Mouse (Mus musculus) spleen, postnatal 36 days (tissue): ENCODE measurements around the gene Qdpr.
"Not testable (repeated sequence)": the region's sequence is repeated elsewhere in the genome, so short reads cannot be mapped to it uniquely, and the experiment has no call there.

Source experiments
- DNase-seq, 2 experiments: peaks; one replicate each; pipeline ENCODE4 v3.0.0; 2022; ENCODE audit warnings: low spot score in 2 of 2, mixed read lengths in 1 of 2

The Qdpr gene

DNA sequence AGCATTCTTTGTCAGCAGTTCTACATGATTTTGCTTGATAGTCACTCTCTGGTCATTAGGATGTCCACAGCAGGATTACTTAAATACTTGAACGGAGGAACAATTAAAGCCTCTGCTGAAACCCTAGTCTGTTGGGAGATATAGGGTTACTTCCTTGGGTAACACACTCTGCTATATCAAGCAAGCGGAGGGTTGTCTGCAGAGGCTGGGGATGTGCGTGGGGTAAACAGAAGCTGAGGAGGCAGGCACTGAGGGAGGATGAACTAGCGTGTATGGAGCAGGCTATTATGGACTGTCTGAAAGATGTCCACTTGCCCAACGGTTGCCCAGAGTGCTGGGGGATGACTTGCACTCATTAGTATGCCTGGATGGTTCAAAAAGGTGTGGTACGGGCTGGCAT, 3.4 kb upstream of the Qdpr start, which contains the start of gene Clrn2:
Clrn2 (plus strand) TSS at position 301 of the 400 bp plus-strand sequence.
- DNase-seq = no peak

DNA sequence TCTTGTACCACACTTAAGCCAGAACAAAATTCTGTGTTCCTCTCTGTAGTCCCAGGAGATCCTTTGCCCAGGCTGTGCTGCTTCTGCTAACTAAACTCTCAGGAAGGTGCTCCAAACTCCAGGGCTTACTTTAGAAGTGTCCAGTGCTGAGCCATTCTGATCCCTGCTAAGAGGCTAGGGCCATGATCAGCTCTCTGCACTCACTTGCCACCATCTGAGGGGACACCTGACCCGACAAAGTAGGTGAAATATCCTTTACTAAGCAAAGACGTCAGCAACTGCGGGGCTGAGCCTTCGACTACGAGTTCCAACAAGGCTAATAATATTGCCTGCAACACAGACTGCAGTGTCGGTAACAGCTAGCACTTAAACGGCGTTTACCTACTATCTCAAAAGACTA, 830 bp downstream of the Qdpr start:
- DNase-seq = no peak

DNA sequence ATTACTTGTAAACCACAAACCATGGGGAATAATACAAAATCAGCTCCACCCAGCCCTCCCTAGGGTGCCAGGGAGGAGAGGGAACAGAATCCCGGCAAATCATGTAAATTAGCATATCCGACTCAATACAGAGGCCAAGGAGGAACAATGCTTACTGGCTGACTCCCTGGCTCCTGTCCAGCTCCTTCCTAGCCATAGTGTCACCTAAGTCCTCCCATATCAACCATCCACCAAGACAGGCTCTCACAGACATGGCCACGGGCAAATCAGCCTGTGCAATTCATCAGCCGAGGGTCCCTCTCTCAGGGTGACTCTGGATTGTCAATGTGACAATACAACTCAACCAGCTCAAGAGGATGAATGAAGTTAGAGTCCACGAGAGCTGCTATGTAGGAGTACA, 1.4 kb downstream of the Qdpr start:
- DNase-seq = no peak

DNA sequence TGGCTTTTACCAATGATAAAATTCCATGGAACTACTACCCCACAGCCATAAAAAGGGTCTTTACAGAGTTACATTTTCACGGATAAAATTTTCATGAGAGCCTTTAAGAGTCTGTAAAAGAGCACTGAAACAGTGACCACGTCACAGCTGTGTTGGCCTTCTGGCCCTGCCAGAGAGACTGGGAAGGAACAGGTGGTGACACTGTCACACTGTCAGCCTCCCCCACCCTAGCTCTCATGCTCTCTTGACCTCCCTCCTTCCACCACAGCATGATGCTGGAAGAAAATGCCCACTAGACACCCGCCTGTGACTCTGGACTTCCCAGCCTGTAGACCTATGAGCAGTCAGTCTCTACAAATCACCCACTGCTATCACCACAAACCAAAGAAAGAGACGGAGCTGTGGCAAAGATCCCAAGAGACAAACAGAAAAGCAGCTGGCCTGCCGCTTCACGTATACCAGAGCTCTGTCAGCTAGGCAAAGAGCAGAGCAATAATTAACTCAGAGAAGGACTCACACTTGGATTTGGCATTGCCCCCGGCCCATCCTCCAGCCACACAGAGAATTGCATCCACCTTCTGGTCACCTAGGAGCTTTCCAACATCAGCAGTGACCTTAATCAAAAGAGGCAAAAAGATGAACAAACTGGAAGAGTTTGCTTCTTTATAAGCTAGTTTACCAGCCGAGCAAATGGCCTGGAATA, 5.8 kb downstream of the Qdpr start:
- DNase-seq = no peak

DNA sequence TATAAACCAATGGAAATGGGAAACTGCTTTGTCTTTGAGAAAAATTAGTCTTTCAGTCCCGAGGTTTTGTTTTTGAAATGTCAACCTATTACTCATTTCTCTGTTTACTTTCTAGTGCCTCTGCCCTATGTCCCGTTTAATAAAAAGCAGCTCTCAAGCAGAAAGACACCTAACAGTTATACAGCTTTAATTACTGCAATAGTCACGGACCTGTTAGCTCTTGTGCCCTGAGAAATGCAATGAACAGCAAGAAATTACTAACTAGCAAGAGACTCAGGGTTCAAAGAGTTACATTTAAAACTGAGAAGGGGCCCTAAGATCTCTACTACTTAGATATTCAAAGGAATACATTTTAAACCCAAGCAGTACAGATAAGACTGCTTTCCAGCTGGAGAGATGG, 8.3 kb downstream of the Qdpr start:
- DNase-seq = no peak

DNA sequence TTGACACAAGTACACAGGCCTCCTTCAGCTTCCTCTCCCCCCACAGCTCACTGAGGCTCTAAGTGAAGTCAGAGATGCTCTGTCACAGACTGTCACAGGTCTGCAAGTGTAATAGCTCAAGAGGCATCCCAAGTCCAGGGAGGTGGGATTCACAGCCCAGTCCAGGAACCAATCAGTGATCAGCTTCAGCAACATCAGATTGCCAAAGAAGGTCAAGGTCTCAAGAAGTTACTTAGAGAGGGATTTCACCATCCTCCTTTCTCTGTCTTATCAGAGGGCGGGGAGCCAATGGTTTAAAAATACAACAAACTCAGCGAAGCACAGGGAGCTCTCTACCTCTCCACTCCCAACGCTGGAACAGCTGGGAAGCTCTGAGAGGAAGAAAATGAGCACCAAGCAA, 8.9 kb downstream of the Qdpr start:
- DNase-seq = no peak

DNA sequence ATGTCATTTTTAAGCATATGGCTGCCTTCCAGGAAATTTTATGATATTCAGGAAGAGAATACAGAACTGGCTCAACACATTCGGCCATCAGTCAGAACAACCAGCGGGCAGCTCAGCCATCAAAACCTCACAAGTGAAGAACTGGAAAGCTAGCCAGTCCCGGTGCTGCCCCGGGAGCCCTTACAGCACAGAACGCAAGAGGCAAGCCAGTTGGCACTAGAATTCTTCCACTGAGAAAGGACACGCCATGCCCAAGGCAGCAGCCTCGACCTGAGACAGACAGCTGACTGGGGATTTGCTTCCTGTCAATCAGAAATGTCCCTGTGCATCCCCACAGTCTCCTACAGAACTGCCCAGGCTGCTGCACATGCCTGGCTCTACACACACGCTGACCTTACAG, 11.7 kb downstream of the Qdpr start:
- DNase-seq = no peak

DNA sequence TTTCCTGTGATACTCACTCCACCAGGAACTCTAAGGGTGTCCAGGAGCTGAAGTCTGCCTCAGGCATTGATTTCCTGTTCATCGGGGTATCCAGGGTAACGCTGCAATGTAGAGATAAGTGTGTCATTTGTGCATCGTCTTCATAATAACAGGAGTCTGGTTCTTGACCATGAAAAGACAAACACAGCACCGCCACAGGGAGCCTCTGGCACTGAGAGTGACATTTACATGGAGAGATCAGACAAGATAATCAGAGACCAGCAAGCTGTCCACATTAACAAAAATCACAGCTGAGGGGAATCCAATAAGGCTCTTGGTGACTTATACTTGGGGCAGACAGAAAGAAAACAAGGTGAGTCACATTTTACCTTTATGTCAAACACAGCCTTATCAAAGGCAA, 12.2 kb downstream of the Qdpr start:
- no peak for DNase-seq

DNA sequence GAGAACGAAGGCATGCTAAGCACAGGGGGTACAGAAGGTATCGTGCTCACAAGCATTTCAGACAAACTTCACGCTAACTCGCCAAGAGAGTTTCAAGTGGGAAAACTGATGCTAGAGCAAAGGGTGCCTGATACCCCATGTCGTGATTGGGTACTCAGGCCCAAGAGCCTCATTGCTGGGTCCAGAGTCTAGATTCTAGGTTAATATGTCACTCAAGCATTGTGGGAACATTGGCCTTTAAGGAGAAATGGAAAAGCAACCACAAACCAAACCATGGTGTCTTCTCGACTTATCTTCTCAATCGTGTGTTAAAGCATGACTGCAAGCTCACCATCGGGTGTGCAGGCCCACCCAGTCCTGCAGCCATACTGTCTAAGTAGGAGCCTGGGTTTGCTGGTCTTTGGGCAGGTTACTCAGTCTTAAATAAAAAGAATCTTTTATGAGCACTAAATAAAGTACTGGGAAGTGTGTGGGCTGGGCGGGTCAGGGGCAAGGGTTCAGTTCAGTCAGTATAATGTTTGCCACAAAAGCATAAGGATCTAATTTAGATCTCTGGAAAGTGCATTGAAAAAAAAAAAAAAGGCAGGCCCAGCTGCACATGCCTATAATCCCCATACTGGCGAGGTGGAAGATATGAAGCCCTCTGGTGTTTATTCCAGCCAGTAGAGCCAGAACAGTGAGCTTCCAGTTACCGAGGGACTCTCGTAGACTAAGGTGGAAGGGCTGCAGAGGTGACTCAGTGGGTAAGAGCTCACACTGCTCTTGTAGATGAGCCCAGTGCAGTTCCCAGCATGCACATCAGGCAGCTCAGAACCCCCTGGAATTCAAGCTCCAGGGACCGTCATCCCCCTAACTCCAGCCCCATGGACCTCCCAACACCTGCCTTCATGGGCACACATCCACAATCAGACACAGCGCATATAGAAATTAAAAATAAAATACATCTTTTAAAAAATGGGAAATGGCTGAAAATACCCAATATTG, 13.8 kb downstream of the Qdpr start:
- DNase-seq = no peak

DNA sequence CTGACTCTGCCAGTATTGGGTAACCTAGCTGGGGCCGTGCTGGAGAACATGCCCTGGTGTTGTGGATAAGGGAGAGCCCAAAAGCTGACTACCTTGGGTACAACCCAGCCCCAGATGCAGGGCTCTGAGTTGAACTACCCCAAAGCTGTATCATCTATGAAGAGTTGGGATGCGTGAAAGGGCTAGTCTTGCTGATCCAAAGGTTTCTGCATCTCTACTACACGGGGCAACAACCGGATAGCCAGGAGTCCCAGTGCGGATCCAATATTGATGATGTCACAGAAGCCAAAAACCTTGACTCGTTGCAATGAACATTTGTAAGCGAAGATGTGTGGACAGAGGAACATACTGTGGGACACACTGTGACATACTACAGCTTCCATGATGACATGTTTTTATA, 22.1 kb downstream of the Qdpr start:
- DNase-seq = no peak

DNA sequence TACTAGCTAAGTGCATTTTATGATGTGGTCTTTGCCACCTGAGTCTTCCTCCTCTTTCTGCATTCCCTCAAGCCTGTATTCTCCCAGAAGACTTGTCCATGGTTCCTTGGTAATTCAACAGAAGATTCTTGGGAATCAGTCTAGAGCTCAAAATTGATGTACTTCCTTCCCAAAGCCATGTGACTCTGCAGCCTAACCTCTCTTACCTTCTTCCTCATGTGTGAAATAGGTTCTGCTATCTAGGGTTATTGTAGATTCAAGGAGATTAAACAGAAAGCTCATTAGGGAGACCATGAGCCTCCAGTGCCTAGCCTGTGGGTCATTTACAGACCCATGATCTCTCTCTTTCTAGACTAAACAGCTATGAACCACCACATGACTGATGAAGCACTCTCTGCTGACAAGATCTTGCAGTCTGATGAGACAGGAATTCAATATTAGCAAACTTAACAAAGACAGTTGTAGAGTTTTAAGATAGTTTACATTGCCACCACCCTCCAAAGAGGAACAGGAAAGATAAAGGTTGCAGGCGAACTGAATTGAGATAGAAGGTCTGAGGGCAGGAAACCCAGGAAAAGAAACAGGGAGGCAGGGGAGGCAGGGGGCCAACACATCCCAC, 23.5 kb downstream of the Qdpr start:
- DNase-seq = no peak

DNA sequence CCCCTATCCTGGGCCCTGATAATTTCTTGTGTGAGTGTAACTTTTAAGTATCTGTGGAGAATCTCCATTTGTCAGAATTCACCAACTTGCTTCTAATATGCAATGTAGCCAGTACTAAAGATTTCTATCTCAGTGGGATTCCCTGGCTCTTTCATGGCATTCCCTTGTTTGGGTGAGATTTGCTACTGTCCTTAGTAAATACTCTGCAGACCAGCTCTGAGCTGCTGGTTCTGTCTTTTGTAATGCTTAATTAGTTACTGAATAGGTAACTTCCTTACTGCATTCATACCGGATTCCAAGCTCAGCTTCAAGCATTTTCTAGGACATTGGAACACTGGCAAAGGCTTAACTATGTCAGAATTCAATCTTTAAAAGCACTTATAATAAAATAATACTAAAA, 24.3 kb downstream of the Qdpr start:
- not testable (repeated sequence) for DNase-seq

DNA sequence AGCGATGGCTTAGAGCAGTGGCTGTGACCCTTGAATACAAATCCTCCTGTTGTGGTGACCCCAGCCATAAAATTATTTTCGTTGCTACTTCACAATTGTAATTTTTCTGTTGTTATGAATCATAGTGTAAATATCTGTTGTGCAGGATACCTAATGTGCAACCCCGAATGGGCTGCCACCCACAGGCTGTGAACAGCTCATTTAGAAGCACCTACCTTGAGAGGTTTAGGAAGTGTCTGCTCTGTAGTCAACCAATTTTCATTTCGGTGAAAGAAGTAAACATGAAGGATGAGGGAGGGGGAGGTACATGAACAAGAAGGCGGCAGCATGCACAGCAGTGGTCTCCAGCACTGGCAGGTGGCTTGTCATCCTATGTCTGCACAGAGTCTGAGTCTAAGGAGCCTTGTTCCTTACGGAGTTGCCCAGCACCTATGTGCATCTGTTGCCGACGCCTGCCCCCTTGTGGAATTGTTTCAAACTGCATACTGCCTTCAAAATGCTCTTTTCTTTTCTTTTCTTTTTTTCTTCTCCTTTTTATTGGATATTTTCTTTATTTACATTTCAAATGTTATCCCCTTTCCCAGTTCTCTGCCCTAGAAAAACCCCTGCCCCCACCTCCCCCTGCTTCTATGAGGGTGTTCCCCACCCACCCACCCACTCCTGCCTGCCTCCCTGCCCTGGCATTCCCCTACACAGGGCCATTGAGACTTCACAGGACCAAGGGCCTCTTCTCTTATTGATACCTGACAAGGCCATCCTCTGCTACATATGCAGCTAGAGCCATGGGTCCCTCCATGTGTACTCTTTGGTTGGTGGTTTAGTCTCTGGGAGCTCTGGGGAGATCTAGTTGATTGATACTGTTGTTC, 25.8 kb downstream of the Qdpr start:
- DNase-seq = peak in 1 of 2 experiments; percentile 8

DNA sequence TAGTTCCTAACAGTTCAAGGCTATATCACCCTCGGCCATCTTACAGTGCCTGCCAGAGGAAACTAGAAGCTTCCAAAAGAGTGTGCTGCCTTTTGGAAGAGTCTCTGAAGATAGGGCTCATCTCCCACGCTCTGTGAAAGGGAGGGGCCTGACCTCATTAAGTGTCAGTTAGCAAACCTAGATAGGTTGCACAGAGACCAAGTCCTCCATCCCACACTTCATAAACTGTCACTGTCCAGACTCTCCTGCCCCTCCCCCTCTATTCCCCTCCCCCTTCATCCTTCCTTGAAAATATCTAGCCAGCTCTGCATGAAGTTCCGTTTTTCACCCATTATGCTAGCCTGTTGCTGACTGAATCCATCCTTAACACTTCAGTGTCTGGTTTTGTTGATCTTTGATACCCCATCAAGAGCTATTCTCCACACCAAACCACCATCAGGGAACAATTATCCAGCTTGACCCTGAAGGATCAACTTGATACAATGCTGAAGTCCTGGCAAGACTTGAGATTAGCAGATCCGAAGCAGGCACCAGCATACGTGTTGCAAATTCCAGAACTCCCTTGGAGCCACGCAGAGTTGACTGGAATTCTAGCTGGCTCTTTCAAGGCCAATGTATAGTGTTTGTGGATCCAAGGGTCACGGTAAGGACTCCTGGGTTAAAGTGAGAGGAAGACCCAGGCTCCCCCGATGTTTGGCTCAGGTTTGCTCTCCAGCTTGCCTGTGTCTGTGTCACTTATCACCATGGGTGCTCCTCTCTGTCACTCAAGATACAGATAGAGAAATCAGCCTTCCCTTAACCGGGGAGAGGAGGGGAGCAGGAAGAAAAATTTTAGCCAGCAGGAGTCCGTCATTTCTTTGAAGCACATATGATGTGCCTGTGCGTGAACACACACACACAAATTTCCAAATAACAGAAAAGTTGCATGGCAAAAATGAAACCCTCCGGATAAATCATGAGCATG, 27.9 kb downstream of the Qdpr start:
- DNase-seq = no peak

DNA sequence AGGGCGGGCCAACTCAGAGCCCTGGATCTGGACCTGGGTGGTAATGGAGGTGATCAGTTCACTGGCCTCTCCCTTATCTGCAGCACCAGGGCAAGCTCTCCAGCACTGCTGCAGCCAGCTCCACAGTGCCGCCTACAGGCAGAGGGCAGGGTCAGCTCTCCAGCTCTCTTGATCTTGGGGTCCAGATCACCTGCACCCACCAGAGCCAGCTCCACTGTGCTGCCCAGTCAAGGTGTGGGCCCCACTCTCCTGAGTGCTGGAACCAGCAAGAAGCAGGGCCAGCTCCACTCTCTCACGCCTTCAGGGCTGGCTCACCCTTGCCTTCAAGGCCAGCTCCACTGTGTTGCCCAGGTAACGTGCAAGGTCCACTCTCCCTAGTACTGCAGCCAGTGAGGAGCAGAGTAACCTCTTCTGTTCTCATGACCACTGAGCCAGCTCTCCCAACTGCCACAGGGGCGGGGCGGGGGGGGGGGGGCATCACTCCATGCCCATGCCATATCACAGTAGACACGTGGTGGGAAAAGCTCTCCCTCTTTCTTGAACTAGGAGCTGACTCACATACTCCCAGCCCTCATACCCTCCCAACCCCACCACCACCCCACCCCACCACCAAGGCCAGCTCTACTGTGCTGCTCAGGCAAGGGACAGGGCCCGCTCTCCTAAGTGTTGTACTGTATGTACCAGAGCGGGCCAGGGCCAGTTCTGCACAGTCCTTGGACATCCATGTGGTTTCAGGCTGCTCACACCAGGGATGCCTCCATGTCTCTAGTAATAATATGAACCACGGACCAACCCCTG, 30.0 kb downstream of the Qdpr start:
- no peak for DNase-seq

DNA sequence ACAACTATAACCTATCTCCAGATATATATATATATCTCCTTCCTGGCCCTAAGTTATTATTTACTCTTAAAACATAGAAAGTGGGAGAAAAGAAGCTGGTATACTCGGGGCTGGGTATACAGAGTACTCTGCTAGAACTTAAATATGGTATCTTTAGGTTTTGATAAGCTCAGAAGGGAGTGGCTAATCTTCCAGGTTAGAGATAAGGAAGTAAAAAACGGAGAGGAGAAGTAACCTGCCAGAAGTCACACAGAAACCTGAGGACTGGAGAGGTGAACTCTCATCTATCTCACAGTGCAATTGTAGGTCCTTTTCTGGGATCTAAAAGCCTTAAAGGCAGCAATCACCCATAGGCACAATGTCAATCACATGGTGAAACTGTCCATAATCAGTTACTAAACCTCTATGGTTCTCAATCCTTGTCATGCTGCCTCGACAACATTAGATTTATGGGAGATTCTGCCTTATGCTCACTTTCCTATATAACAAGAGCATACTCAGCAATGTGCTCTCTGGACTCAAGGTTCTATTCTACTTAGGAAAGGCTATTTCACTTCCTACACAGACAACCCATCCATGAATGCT, 32.1 kb downstream of the Qdpr start:
- no peak for DNase-seq

DNA sequence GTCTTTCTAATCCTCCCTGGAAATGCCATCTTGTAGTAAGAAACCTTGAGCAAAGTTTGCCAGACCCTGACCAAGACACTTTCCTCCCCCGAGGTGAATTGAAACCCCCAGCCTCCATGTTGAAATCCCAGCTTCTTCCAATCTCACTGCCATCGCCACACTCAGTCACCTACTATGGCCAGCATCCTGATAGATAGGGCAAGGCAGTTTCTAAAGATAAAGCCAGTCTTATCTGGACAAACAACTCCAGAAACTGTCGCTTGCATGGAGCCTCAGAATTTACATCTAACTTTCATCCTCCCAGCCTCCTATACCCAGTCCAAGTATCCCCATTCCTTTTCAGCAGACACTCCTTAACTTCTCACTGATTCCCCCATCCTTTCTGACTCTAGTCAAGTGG, 33.6 kb downstream of the Qdpr start:
- DNase-seq = no peak

DNA sequence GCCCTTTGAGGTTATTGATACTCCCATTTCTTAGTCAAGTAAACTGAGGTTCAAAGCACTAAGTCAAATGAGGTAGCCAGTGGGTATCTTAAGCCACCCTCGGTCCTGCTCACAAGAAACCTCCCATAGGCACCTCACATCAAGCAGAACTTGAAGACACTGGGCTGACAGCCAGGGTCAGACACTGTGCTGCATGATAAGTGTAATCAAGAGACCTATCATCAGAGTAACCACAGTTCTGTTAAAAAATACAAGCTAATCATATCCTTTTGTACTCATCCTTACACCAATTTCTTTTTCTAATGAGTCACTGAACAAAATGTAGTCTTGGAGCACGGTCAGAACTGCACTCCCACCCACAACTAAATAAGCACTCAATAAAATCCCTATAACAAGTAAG, 43.9 kb downstream of the Qdpr start:
- DNase-seq = no peak

DNA sequence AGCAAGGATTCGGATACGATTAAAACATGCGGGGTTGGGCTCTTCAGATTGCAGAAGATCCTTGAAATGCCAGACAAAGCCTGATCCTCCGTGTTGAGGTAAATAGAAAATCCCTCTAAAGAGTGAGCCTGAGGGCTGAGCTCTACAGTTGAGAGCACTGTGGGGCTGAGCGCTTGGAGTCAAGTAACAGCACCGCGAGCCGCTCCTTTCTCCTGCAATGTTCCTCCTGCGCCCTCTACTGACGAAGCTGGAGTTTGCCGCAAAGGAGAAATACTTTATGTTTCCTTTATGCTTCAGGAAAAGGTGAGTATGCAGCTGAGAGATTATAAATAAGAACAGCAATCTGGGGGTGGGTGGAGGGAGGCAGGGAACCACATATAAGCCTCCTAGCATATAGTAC, 47.4 kb downstream of the Qdpr start:
- DNase-seq = peak; percentile 7 to 29
